Mouse (Mus musculus) Patski (cell line): ENCODE data around the gene Gm20388. TPM values are rescaled to one million over a fixed set of nuclear protein-coding genes. Genes with fewer than 3 reads are reported as not detected.

ENCODE experiments used
- ATAC-seq: fragments of 100-300 bp; one replicate; pipeline ENCODE4 v1.8.0; 2021
- CTCF ChIA-PET: fragments of 350-600 bp; sonication (Branson Sonifier 250); formaldehyde crosslinking; loops from one replicate; lab custom pipeline; 2022; ENCODE audit warnings: inconsistent platforms; lab: Charles Lee
- POLR2A ChIA-PET: fragments of 350-600 bp; sonication (Branson Sonifier 250); formaldehyde crosslinking; loops from one replicate; lab custom pipeline; 2022; ENCODE audit warnings: antibody characterized with exemption, inconsistent platforms; lab: Charles Lee
- DNase-seq: peaks from one replicate; pipeline ENCODE4 v3.0.0-alpha.2; 2011; ENCODE audit warnings: low read depth, low spot score
- H3K27me3 ChIP-seq: fragments of 371-371 bp; one replicate; pipeline ENCODE4 v1.5.1; 2021
- CTCF ChIP-seq: fragments of 100-300 bp; IDR thresholded peaks from one replicate; pipeline ENCODE4 v1.5.1; 2021
- in situ Hi-C: fragments of 300-500 bp; cut with MboI; formaldehyde crosslinking; loops from 3 replicates; pipeline ENCODE4 v1.11.1; 2018; ENCODE audit warnings: low pct_unique_long_range_greater_than_20kb, mixed read lengths
- polyA plus RNA-seq: library from polyadenylated mRNA; unstranded; gene quantifications from one replicate; pipeline ENCODE4 v1.2.3, GENCODE M21; 2021

The Gm20388 gene
- polyA plus RNA-seq, 1 experiment from 2014 or later: 86.7 TPM

DNA sequence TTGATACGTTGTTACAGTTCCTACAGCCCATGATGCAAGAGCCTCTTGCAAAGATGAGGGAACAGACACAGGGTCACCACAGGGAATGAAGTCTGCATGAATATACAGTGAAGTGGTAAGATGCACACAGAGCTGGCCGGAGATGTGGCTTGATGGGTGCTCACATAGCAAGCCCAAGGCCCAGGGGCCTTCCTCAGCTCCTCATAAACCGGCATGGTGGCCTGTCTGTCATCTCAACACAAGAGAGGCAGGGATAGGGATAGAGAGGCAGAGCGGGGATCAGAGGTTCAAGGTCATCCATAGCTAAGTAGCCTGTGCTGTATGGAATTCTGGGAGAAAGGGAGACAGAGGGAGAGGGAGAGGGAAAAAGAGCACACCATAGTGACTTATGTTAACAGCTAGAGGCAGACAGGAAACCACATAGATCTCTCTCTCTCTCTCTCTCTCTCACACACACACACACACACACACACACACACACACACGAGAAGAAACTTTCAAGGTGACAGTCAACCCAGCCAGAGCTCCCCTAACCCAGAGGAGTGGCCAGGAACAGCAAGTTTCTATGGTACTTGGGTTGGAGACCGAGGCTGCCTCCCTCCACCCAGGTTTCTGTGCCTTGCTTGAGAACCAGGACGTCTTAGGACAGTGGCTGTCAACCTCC, 493.1 kb downstream of the Gm20388 start:
- no peaks in the 10 kb centered on the region for H3K27me3 ChIP-seq
- no peak for TF ChIP-seq CTCF
- ATAC-seq: no peak
- in situ Hi-C loops: no loop called here
- ChIA-PET POLR2A (no interaction called here), CTCF (interaction anchor here (0.8 to 1.4 kb wide), 4 partner anchors 10 to 166 kb away, joined by 3 to 4 read pairs (median 4); no protein-coding TSS in a partner anchor)
- no peak for DNase-seq

DNA sequence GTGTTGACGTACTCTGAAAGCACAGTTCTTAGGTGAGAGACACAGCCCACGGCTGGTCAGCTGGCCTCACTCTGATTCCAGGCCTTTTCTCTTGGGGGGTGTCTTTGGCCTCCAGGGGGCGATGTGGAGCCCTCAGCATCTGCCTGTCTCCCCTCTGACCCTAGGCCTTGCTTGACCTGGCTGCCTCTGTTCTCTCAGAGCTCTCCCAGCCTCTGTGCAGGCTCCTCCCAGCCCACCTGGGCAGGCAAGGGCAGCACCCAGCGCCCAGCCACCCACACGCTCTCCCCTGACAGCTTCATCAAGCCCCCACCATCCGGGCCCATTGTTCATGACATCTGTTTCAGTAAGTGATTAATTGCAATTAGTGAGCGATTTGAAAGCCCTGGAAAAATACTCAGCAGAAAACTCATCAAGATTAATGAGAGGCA, 494.0 kb downstream of the Gm20388 start:
- no peak for ATAC-seq
- in situ Hi-C loops: no loop called here
- no peak for DNase-seq
- no peaks in the 10 kb centered on the region for H3K27me3 ChIP-seq
- TF ChIP-seq CTCF: no peak
- CTCF ChIA-PET: interaction anchor here (0.9 to 1.1 kb wide), 3 partner anchors 15 to 165 kb away, joined by 3 to 4 read pairs (median 3); no protein-coding TSS in a partner anchor
- POLR2A ChIA-PET: no interaction called here

DNA sequence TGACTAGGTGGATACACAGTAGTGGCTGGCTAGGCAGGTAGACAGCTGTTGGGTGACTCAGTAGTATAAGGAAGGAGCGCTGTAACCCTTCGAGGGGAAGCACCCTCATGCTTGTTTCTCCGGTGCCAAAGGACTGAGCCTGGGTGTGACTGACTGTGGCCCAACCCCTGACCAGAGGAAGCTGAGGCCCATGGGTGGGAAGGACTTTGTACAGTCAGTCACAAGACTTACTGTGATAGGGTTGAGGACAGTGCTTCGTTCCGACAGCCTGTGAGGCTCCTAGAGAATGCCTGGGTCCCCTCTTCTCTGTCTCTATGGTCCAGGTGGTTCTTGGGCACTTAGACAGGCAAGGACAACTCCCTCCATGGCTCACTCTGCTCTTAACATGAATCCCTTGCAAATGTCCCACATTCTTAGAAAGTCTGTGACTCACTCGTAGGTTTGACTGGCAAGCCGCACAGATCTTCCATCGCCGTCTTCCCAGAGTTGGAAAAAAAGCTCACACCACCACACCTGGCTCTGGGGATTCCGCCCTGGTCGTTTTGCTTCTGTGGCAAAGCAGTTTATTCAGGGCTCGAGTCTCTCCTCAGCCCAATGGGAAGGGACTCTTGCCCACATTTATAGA, 495.5 kb downstream of the Gm20388 start:
- ATAC-seq: no peak
- no peak for DNase-seq
- in situ Hi-C loops: no loop called here
- TF ChIP-seq CTCF: no peak
- no peaks in the 10 kb centered on the region for H3K27me3 ChIP-seq
- ChIA-PET POLR2A (no interaction called here), CTCF (interaction anchor here (0.9 kb wide), 1 partner anchor 20 kb away, joined by 3 read pairs; no protein-coding TSS in a partner anchor)

- ChIA-PET CTCF (interaction anchor here (2.2 kb wide), 1 partner anchor 127 kb away, joined by 6 read pairs; no protein-coding TSS in a partner anchor), POLR2A (no interaction called here)
Observed at GRCm38 (mm10) chr8:120407701-120408240, 497.1 kb downstream of the Gm20388 start.

DNA sequence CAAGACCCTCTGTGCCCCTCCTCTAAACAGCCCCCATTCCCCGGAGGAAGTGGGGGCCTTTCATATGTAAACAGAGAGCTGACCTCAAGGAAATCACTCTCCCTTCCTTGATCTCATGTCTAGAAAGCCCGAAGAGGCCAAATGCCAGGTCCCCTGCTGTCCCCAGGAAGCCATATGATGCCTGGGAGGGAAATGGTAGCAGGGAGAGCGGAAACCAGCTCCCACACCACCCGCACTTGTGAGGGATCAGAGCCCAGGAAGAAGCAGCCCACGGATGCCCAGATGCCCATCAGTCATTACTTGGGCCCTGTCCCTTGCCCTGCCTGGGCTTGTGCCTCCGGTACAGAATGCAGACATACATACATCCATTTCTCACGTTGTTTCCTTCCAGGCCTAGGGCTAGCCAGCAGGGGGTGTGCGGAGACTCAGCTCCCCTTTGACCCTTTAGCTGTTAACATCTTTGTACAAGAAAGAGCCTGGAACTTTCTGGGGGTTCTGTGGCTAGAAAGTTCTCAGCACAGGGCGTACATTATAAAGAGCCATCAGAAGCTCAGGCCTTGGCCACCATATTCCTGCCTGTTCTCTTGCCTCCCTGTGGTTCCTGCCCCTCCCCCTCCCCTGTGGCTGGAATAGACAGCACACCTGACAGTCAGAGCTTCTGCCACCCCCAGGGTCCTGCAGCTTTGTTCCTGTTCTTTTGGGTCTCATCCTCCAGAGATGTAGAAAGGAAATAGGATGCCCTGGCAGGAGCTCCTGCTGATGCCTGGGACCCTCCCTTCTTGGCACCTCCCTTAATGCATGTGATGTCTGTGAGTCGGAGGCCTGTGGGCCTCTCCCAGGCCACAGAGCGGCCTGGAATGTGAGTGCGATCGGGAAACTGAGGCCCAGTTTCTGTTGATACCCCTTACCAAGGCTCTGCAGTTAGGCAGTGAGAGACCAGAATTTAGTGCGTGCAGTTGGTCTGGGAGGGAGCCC, 497.9 kb downstream of the Gm20388 start:
- H3K27me3 ChIP-seq: no peaks in the 10 kb centered on the region
- CTCF ChIA-PET: interaction anchor here (2.2 kb wide), 1 partner anchor 126 kb away, joined by 6 read pairs; no protein-coding TSS in a partner anchor
- DNase-seq (no peak), ATAC-seq (no peak)
- no peak for TF ChIP-seq CTCF
- in situ Hi-C loops: no loop called here
- POLR2A ChIA-PET: no interaction called here

More at GRCm38 (mm10) chr8:120407701-120408240, 497.1 kb downstream of the Gm20388 start:
- ATAC-seq (no peak), DNase-seq (no peak)
- no peak for TF ChIP-seq CTCF
- H3K27me3 ChIP-seq: no peaks in the 10 kb centered on the region
- in situ Hi-C loops: no loop called here

- TF ChIP-seq CTCF: no peak
- in situ Hi-C loops: no loop called here
- POLR2A ChIA-PET: no interaction called here
- no peaks in the 10 kb centered on the region for H3K27me3 ChIP-seq
- no peak for ATAC-seq
- DNase-seq: no peak
- CTCF ChIA-PET: no interaction called here
Observed at GRCm38 (mm10) chr8:120409371-120410013, 498.9 kb downstream of the Gm20388 start.

- CTCF ChIA-PET: interaction anchor here (0.8 kb wide), 1 partner anchor 181 kb away, joined by 3 read pairs; no protein-coding TSS in a partner anchor
- no peak for ATAC-seq
- no peaks in the 10 kb centered on the region for H3K27me3 ChIP-seq
- POLR2A ChIA-PET: interaction anchor here (0.6 kb wide), 1 partner anchor 189 kb away, joined by 4 read pairs; no protein-coding TSS in a partner anchor
- no peak for TF ChIP-seq CTCF
- in situ Hi-C loops: no loop called here
- no peak for DNase-seq
Observed at GRCm38 (mm10) chr8:120411059-120411458, 500.4 kb downstream of the Gm20388 start.

DNA sequence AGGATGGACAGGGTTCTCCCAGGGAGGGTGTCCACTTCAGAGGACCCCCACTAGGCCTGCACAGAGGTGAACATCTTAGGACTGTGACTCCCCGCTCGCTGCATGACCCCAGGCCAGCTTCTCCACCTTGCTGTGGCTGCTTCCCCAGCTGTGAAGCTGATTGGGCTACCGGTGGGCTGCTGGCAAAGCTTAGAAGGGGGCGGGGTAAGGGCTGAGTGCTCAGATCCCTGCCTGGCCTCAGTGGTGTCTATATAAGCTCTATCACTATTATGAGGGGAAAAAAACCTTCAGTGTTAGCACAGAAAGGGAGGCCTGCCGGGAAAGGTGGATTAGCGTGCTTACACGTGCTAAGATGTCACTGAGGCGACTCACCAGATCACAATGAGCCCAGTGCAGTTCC, 501.2 kb downstream of the Gm20388 start:
- TF ChIP-seq CTCF: no peak
- no peaks in the 10 kb centered on the region for H3K27me3 ChIP-seq
- CTCF ChIA-PET: interaction anchor here (0.7 kb wide), 1 partner anchor 11 kb away, joined by 3 read pairs; no protein-coding TSS in a partner anchor
- ATAC-seq (peak; percentile 41), DNase-seq (no peak)
- in situ Hi-C loops: no loop called here
- POLR2A ChIA-PET: interaction anchor here (0.7 kb wide), 1 partner anchor 75 kb away, joined by 3 read pairs; no protein-coding TSS in a partner anchor

GRCm38 (mm10) chr8:120412357-120412756, 501.7 kb downstream of the Gm20388 start:
- no peak for TF ChIP-seq CTCF
- no peaks in the 10 kb centered on the region for H3K27me3 ChIP-seq
- POLR2A ChIA-PET: interaction anchor here (0.7 kb wide), 2 partner anchors 75 to 582 kb away, joined by 3 read pairs; no protein-coding TSS in a partner anchor
- CTCF ChIA-PET: no interaction called here
- in situ Hi-C loops: no loop called here
- DNase-seq (no peak), ATAC-seq (no peak)
